Mouse (Mus musculus) midbrain, embryonic 14.5 days (tissue): ENCODE measurements around the gene Kdm2b. TPM values are rescaled to one million over a fixed set of nuclear protein-coding genes. Genes with fewer than 3 reads are reported as not detected.

ENCODE experiments used
- ATAC-seq: fragments of 200-750 bp; cut with Nextera tagmentation; 2 replicates; pipeline ENCODE4 v1.8.0; 2017; ENCODE audit warnings: moderate number of reproducible peaks, moderate library complexity; ENCODE audit not compliant: low FRiP score, low TSS enrichment
- DNase-seq: peaks from one replicate; pipeline ENCODE4 v3.0.0-alpha.2; 2015
- H3K27ac ChIP-seq: fragments of 300-500 bp; sonication (generic); replicated peaks from 2 replicates; pipeline ENCODE4 v1.5.1; 2014; ENCODE audit warnings: mild to moderate bottlenecking, low read depth, low read length, moderate library complexity
- H3K27me3 ChIP-seq: fragments of 300-500 bp; sonication (generic); 2 replicates; pipeline ENCODE4 v1.6.1; 2014; ENCODE audit warnings: low read length, control low read depth, mixed read lengths; ENCODE audit not compliant: control insufficient read depth, insufficient read depth
- H3K36me3 ChIP-seq: fragments of 300-500 bp; sonication (generic); 2 replicates; pipeline ENCODE4 v1.6.1; 2014; ENCODE audit warnings: low read length, control low read depth; ENCODE audit not compliant: control insufficient read depth, insufficient read depth
- H3K4me1 ChIP-seq: fragments of 300-500 bp; sonication (generic); 2 replicates; pipeline ENCODE4 v1.6.1; 2014; ENCODE audit warnings: mild to moderate bottlenecking, antibody characterized with exemption, low read length, control low read depth; ENCODE audit not compliant: control insufficient read depth, insufficient read depth
- H3K4me2 ChIP-seq: fragments of 300-500 bp; sonication (generic); 2 replicates; pipeline ENCODE4 v1.6.1; 2014; ENCODE audit warnings: mild to moderate bottlenecking, low read length, moderate library complexity
- H3K4me3 ChIP-seq: fragments of 300-500 bp; sonication (generic); replicated peaks from 2 replicates; pipeline ENCODE4 v1.5.1; 2014; ENCODE audit warnings: low read depth, low read length
- H3K9ac ChIP-seq: fragments of 300-500 bp; sonication (generic); replicated peaks from 2 replicates; pipeline ENCODE4 v1.6.1; 2014; ENCODE audit warnings: mild to moderate bottlenecking, low read length, moderate library complexity
- H3K9me3 ChIP-seq: fragments of 300-500 bp; sonication (generic); 2 replicates; pipeline ENCODE4 v1.6.1; 2016; ENCODE audit warnings: low read length, control low read depth, mixed read lengths; ENCODE audit not compliant: control insufficient read depth
- WGBS: fragments of 180-500 bp; shearing (Covaris S2); extraction: QIAGEN DNeasy Blood & Tissue Kit; methylation state at CpG from one replicate; pipeline ENCODE4 v1.1.7; 2014; 5-methylcytosine and 5-hydroxymethylcytosine counted together
- polyA plus RNA-seq: library from polyadenylated mRNA; unstranded; fragments of >200 nt; fragmentation: Nextera tagmentation; extraction: Ambion mirVana; gene quantifications from 2 replicates; pipeline ENCODE4 v1.2.1, GENCODE M21; 2014

Gene Kdm2b
- polyA plus RNA-seq, 1 experiment from 2014 or later: 99.9 TPM

DNA sequence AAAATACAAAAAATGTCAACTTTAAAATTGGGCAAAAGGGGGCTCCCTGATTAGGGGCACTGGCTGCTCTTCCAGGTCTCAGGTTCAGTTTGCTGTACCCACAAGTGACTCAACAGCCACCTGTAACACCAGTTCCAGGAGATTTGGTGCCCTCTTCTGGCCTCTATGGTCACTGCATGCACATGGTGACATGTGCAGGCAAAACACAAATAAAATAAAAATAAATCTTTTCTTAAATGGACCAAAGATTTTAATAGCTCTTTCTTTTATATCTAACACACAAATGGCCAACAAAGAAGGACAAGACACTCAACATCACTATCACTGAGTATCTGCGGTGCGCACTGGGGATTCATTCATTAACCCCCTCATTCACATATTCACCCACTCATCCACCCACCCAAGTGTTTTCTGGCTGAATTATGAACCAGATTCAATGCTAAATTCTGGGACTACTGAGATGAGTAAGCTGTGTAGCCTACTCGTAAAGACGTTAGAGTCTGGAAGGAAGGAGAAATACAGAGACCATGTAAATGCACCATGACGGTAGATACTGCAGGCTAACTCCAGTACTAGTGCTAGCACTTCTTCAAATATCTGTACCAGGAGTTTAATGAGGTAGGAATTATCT lies 95.5 kb downstream of the Kdm2b start:
- Histone ChIP-seq H3K27ac (no peak overlapping the region), H3K4me2 (no peak overlapping the region), H3K9ac (no peak overlapping the region), H3K36me3 (no peaks in the 10 kb centered on the region), H3K9me3 (no peaks in the 10 kb centered on the region), H3K4me3 (no peak overlapping the region), H3K27me3 (no peaks in the 10 kb centered on the region), H3K4me1 (peaks cover 20% of the 10 kb centered on the region)
- ATAC-seq (no peak), DNase-seq (peak; percentile 78)
- WGBS: 92% methylated on average over 5 of the region's 5 CpGs

DNA sequence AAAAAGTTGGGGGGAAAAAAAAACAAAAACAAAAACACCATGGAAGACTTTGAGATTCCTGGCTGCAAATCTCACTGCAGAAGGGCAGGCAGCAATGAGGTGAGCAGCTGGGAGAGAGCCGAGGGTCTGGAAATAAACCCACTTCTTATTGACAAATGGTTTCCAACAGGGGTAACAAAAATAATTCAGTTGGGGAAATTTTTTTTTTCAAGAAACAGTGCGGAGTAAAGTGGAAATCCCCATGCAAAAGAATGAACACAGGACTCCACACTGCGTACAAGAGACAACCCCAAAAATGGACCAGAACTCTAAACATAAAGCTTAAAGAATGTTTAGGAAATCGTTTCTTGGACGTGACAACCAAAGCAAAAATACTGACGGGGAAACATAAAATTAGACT lies 96.4 kb downstream of the Kdm2b start:
- Histone ChIP-seq H3K4me1 (peaks cover 12% of the 10 kb centered on the region), H3K27me3 (no peaks in the 10 kb centered on the region), H3K9me3 (no peaks in the 10 kb centered on the region), H3K4me3 (no peak overlapping the region), H3K4me2 (no peak overlapping the region), H3K27ac (no peak overlapping the region), H3K9ac (no peak overlapping the region), H3K36me3 (0 out of 2 replicates have a peak, but pooled peaks cover 2% of the 10 kb centered on the region)
- ATAC-seq (no peak), DNase-seq (no peak)
- WGBS: 96% methylated on average over 6 of the region's 6 CpGs

DNA sequence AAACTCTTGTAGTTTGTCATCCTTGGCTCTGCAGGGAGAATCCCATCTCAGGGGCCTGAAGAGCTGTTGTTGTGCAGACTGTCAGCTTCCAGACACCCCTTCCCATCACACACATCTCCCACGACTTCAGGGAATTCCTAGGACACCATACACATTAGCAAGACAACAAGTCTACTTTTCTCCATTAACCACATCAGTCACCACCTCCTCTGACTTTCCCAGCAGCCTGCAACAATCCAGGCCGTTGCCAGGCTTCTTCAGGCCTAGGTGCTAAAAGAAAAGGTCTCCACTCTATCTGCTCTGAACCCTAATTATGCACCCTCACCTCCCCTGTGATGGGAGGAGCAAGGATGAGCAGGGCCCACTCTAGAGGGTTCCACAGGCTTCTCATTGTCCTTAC lies 99.2 kb downstream of the Kdm2b start:
- no peak for DNase-seq
- H3K27me3 ChIP-seq: no peaks in the 10 kb centered on the region
- 78% methylated on average over 2 of the region's 2 CpGs for WGBS
- no peak overlapping the region for H3K4me2 ChIP-seq
- no peak for ATAC-seq
- no peaks in the 10 kb centered on the region for H3K9me3 ChIP-seq
- no peak overlapping the region for H3K27ac ChIP-seq
- no peak overlapping the region for H3K4me3 ChIP-seq
- peaks cover 13% of the 10 kb centered on the region; the same call in 1 of the 2 replicates for H3K36me3 ChIP-seq
- H3K9ac ChIP-seq: no peak overlapping the region
- 0 out of 2 replicates have a peak, but pooled peaks cover 3% of the 10 kb centered on the region for H3K4me1 ChIP-seq

DNA sequence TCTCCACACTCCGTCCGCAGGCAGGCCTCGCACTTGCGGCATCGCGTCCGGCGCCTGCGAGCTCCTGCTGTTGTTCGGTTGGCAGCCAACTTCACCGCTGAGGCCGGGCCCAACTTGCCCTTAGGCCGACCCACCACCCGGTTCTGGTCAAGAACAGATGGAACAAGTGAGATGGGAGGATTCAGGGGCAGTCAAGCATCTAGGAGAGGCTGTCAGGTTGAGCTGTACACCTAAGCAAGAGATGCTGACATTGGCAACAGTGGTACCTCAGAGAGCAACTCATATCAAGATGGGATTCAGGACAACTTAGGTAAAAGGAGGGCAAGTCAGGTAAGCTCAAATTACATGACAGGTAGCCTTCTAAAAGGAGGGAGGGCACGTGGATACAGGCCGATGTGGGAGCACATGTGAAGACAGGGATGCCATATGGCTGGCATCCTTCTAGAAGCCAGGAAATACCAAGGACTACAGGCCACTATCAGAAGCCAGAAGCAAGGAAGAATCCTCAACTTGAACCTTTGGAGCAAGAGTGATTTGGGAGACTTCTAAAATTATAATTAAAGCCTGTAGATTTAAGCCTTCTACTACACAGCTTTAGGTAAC lies 100.9 kb downstream of the Kdm2b start:
- ATAC-seq (no peak), DNase-seq (no peak)
- Histone ChIP-seq H3K27ac (no peak overlapping the region), H3K36me3 (peaks cover 13% of the 10 kb centered on the region; the same call in 1 of the 2 replicates), H3K4me3 (no peak overlapping the region), H3K9ac (no peak overlapping the region), H3K9me3 (no peaks in the 10 kb centered on the region), H3K4me1 (0 out of 2 replicates have a peak, but pooled peaks cover 3% of the 10 kb centered on the region), H3K4me2 (no peak overlapping the region), H3K27me3 (no peaks in the 10 kb centered on the region)
- 90% methylated on average over 16 of the region's 16 CpGs for WGBS

DNA sequence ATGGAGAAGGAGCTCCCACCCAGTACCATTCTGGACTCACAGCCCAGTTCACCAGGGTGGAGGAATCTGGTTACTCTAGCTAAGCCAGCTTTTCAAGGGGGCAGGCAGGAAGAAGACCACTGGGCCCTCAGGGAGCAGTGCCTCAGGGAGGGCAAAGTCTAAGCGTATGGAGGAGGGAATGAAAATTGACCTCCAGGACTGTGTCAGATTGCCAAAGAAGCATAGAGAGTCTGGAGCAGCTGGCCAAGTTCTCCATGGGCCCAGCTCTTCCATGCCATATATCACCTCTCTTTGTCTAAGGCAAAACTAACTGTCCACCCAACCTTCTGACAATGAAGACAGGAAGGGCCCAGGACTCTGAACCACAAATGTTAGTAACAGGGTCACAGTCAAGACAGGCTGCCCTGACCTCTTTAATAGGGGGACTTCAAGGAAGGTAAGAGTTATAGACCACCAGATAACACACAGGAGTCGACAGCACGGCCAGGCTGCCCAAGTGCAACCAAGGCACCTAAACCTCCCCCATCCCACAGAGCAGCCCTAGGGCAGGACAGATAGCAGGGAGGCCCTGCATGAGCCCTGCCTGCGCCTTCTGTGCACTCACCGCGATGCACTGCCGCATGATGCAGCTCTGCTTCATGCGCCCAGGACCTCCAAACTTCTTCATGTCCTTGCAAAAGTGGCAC lies 101.6 kb downstream of the Kdm2b start:
- Histone ChIP-seq H3K9me3 (no peaks in the 10 kb centered on the region), H3K27me3 (no peaks in the 10 kb centered on the region), H3K4me1 (0 out of 2 replicates have a peak, but pooled peaks cover 3% of the 10 kb centered on the region), H3K4me3 (no peak overlapping the region), H3K9ac (no peak overlapping the region), H3K4me2 (no peak overlapping the region), H3K36me3 (peaks cover 16% of the 10 kb centered on the region; the same call in 1 of the 2 replicates), H3K27ac (no peak overlapping the region)
- DNase-seq (no peak), ATAC-seq (no peak)
- WGBS: 86% methylated on average over 8 of the region's 8 CpGs

DNA sequence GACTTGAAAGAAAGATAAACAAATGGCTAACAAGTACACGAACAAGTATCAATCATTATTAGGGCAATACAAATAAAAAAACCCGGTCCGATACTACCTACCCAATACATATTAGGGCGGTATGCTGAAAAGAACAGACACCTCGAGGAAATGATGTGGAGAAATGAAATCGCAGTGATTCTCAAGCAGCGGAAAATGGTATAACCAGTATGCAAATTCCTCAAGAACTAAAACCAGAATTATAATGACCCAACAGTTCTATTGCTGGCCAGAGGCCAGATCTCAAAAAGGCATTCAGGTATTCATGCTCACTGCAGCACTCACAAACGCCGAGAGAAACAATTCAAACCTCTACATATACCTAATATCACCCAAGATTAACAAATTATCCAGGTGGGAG lies 102.6 kb downstream of the Kdm2b start:
- 86% methylated on average over 9 of the region's 9 CpGs for WGBS
- Histone ChIP-seq H3K36me3 (peaks cover 25% of the 10 kb centered on the region; the same call in 1 of the 2 replicates), H3K27ac (no peak overlapping the region), H3K27me3 (no peaks in the 10 kb centered on the region), H3K9me3 (no peaks in the 10 kb centered on the region), H3K4me3 (no peak overlapping the region), H3K4me1 (0 out of 2 replicates have a peak, but pooled peaks cover 3% of the 10 kb centered on the region), H3K4me2 (no peak overlapping the region), H3K9ac (no peak overlapping the region)
- ATAC-seq (no peak), DNase-seq (no peak)

DNA sequence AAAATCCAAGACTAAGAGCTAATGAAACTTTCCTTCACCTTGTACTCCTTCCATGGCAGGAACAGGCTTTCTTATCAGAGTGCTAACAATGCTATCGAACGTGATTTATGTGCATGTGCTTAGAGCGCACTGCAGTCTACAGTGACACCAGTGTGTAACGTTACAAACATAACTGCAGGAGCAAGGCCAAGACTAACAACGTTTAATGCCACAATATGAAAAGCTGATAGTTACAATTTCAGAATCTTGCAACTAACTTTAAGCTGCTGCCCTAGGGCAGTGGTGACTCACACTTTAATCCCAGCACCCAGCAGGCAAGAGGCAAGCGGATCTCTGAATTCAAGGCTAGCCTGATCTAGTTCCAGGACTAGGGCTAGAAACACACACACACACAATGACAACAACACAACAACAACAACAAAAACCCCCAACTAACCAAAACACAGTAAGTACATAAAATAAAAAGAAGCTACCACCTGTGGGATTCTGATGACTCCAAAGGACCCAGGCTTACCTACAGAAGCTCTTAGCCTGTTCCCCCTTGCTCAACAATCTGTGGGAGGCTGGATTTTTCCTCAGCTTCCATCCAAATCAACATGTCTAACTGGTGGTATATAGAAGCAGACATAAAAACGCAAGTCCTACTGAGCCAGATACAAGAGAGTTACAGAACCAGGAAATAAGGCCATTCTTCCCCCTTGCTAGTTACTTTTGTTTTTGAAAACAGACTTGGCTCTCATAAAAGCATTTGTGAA lies 104.9 kb downstream of the Kdm2b start:
- 94% methylated on average over 7 of the region's 7 CpGs for WGBS
- peaks cover 45% of the 10 kb centered on the region for H3K36me3 ChIP-seq
- H3K9ac ChIP-seq: no peak overlapping the region
- ATAC-seq (no peak), DNase-seq (no peak)
- no peak overlapping the region for H3K27ac ChIP-seq
- 0 out of 2 replicates have a peak, but pooled peaks cover 3% of the 10 kb centered on the region for H3K4me1 ChIP-seq
- no peaks in the 10 kb centered on the region for H3K9me3 ChIP-seq
- no peaks in the 10 kb centered on the region for H3K27me3 ChIP-seq
- no peak overlapping the region for H3K4me3 ChIP-seq
- no peak overlapping the region for H3K4me2 ChIP-seq

DNA sequence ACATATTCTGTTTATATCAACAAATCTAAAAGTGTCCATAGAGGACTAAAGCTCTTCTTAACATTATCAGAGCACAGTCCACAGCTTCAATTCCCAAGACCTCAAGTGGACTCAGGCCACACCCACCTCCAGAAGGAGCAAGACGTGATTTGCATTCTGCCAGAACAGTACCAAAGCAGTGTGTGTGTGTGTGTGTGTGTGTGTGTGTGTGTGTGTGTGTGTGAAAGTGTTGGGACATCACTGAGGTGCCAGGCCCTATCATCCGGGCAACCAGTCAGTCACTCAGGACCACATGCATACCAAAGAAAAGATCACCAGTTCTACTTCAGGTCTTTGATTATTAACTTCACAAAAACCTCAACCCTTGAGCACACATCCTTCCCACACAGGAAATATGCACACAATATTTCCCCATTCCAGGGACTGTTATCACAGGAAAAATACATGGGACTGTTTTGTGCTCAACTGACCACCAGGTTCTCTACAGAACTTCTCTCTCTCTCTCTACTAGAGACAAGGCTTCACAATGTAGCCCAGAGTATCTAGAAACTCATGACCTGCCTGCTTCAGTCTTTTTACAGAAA lies 105.9 kb downstream of the Kdm2b start:
- 51% methylated on average over 2 of the region's 2 CpGs for WGBS
- no peak for ATAC-seq

More for the DNA sequence above, 105.9 kb downstream of the Kdm2b start:
- Histone ChIP-seq H3K4me2 (no peak overlapping the region), H3K4me3 (no peak overlapping the region), H3K36me3 (peaks cover 56% of the 10 kb centered on the region), H3K27me3 (no peaks in the 10 kb centered on the region), H3K27ac (no peak overlapping the region), H3K9me3 (no peaks in the 10 kb centered on the region), H3K9ac (no peak overlapping the region), H3K4me1 (0 out of 2 replicates have a peak, but pooled peaks cover 3% of the 10 kb centered on the region)
- DNase-seq: no peak
